Mouse (Mus musculus): ENCODE measurements around the gene Syt16.
A peak's percentile ranks its signal among the peaks of the same experiment; 100 is the strongest.

Gene Syt16

DNA sequence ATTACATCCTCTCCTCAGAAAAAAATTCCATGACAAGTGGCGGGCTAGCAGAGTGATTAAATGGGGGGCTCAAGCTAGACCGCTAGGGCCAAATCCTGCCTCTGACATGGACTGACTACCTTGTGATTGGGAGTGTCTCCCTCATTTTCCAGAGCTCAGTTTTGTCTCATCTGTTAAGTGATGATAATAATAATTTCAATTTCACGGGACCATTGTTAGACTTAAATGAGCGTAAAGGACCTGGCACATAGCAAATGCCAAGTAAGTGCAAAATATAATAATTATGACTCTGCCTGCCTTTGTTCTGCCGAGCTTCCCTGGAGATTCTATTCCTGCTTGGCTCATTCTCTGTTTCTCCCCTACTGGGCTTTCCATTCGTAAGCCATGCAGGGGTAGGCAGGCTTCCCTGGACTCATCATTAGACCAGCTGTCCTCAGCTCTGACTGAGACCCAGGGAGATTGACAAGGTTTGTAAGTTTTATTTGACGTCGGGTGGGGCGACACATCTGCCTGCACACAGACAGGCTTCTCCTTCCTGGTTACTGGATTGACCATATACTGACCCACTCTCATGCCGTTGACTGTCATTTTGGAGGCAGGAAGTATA is 112.1 kb downstream of the Syt16 start:
- no peak for DNase-seq

DNA sequence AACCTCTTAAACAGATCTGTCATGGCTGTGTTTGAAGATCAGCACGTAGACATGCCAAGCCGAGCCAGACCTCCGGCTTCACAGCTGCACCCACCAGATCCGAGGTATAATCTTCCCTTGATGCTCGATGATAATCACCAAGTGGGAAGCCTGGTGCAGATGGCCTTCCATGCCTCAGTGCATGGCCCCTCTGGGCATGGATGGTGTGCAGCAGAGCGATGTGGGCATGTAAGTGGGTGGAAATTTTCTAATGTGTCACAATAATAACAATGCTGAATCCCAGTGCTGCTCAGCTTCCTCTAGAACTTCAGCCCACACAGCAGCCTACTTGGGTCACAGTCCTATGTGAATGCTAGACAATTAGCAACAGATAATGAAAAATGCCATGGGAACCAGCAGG is 119.4 kb downstream of the Syt16 start:
- DNase-seq = no peak

DNA sequence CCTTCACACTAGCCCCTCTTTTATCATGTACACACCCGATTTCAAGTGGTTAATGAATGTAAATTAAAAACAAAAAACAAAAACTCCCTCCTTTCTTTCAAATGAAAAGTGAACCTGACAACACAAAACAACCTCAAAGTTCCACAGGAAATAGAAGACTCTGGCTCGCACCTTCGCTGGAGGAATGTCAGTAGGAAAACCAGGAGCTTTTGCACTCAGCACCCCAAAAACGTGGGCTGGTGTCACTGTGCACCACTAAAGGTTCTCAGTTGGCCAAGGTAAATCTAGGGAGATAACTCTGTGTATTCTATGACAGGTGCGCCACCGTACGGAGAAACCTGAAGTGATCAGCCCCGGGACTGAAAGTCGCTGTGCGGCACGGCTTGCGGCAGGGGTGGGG is 128.3 kb downstream of the Syt16 start:
- no peak for DNase-seq

DNA sequence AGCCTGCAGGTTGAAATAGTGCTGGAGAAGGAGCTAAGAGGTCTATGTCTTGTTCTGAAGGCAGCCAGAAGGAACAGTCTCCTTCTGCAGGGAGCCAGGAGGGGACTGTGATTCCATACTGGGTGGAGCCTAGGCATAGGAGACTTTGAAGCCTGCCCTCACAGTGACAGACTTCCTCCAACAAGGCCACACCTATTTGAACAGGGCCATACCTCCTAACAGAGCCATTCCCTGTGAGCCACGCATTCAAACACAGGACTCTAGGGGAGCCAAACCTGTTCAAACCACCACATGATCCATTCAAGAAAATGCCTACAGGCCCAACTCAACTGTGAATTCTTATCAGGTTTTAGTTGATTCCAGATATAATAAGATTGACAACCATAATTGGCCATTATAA is 130.8 kb downstream of the Syt16 start:
- no peak for DNase-seq

DNA sequence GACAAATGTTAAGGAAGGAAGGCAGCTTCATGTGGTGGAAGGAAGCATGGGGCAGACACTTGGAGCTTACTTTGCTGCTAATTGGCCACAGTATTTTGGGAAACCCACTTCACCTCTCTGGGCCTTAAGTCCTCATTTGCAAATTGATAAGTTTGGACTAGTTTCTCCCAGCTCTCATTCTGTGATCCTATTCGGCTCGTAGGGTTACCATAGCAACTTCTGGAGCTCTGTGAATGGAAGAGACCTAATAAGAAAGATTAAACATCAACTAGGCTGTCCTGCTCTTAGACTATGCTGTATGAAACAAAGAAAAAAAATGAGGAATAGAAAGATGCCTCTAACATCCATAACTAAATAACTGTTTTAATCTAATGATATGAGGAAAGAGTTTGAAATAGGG is 134.3 kb downstream of the Syt16 start:
- DNase-seq = no peak

DNA sequence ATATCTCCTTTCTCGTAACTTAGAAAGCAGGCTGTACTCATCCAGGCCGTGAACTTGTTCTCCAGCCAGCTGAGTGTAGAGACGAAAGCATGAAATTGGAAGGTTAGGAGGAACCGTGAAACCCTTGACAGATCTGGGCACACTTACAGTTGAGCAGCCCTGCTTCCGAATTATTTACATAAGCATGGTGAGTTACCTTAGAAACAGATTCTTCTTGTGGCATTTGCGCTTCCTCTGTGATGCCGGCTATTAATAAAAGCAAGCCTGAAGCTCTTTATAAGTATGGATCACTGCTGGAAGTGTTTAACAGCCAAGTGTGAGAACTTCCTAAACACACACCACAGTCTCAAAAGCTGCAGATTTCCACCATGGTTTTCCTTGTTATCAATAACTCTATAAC is 144.7 kb downstream of the Syt16 start:
- DNase-seq = peak; percentile 20

DNA sequence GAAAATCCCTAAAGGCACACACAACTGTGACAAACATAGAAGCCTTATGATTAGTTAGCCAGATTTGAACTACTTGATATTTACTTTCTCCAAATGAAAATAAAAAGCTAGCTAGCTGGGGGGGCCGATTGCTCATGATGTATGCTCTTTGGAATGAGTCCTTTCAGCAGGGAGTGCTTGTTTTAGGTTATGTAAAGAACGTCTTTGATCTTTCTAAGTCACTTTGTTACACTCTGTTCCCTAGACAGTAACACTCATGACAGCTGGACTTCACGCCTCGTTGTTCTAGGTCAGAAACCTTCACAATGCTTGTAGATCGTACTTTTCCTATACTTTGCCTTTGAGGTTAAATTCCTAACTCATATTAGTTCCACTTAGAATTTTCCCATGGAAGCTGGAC is 146.9 kb downstream of the Syt16 start:
- no peak for DNase-seq

DNA sequence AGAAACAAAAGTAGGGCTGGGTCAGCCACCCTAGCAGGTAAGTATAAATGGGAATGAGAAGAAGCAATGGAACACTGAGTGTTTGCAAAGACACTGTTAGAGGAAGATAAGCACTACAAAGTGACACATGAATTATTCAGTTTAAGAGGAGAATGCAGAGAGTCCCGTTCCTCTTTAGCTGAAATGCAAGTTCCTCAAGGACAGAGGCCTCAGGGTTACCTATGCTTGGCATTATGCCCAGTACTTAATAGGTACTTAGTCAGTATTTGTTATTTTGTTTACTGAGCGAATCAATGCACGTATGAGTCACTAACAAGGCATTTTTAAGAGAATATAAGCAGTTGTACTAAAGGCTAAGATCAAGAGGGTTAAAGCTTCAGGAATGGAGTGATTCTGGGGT is 163.3 kb downstream of the Syt16 start:
- no peak for DNase-seq

DNA sequence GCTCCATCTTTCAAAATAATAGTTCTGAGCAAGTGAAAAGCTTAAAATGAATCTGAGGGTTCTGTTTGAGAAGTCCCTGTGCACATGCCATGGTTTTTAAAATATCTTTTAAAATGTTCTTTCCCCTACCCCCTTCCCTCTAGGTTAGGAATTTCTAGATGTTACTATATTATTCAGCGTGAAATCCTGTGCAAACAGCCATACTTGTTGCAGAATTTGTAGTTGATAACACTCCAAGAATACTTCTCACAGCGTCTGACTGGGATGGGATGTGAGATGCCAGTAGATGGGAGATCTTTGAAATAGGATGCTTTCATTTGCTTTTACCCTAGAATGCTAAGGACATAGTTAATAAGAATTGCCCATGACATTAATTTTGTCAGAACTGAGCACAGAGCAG is 165.6 kb downstream of the Syt16 start:
- no peak for DNase-seq

DNA sequence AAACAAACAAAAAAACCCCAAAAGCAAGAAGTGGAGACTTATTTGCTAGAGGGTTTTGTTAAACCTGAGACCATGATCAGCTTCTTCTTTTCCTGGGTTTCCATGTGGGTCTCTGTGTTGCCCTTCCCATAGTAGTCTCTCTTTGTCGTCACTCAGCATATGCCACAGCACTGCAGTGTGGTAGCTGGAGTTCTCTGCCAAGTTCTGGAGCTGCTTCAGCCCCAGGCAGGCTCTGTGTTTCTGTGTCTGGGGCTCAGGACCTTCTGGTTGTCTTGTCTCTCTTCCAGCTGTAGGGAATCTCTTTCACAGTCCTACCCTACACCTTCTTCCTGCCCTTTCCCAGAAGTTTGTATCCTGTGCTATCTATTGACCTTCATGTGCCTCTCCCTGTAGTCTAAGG is 173.8 kb downstream of the Syt16 start:
- DNase-seq = no peak

DNA sequence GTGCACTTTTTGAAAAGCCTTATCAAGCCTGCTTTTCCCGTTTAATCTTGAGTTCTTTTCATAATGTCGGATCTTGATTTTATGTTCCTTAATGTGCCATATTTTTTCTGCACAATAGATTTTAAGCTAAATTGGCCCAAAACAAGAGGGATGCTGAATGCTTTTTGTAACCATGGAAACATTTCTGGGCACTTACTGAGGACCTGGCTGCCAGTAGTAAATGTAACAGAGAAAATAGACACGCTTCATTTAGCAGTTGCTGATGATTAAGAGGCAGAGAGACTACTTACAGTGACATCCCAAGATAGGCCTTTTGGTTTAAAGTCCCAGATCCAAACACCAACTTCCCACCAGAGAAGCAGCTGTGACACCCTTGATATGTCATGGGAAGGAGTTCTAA is 176.4 kb downstream of the Syt16 start:
- no peak for DNase-seq

DNA sequence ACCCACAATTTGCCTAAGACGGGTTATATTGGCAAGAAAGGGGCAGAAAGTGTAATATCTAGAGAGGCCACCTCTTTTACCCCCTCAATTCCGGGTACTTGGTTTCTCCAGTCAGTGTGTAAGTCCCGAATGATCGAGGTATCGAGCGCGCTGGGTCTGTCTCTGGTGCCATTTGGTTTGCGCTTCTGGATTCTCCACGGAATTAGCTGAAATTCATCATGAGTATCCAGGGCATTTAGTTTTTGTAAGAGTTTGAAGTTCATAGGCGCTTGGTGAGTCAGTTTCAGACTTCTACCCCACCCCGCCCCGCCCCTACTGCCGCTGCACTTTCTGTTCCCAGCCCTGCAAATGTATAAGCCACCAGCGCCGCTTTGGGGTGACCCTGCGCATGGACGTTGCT is 187.1 kb downstream of the Syt16 start:
- no peak for DNase-seq

DNA sequence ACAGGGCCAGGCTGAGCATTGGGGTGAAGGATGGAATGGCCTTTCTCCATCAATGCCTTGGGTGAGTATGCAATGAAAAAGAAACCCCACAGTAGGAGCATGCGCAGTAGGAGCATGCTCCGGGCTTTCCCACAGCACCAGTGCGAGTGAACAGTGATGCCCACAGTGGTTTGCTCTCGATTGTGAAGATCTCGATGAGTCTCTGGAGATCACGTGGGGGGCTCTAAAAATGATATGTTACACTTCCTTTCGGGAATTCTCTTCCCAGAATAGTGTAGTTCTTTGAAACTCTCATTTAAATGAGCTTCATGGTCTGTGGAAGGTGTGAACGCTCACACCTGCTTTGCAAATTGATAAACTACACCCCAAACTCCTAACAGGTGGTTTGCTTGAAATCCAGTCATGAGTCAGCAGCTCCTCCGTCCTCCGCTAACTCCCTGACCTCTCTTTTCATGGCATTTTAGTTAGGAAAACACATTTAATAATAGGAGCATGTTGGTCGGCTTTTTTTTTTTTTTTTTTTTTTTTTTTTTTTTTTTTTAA is 190.9 kb downstream of the Syt16 start:
- peak; percentile 32 for DNase-seq

DNA sequence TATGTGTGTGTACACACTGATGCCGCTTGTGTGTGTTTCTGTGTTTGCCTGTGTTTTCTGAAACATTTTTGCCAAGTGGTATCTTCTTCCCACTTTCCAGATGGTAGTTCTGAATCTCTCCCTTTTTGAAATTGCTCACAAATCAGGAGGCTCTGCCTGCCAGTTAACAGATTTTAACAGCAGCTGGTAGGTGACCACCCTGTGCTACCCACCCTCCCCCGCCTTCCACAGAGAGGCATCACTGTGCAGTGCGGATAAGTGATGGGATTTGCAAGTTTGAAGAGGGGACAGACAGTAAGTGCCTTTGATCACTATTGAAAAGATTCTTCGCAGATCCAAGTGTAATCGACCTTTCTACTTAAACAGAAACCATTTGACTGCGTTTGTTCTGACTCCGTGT is 191.4 kb downstream of the Syt16 start:
- DNase-seq = peak; percentile 28

DNA sequence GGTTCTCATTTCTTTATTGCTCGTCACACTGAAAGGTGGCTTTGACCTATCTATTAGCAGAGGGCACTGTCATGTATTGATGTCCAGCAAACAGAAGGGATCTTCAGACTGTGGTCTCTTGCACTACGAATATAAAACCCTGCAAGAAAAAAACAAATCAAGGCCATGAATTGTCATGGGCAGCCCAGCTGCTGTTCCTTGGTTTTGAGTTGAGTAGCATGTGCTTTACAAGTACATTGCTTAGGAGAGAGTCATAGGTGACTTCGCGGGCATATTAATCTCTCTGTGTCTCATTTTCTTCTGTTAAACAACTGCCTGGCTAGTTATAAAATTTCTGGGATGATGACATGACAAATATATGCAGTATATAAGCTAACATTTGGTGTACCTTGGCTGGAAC is 192.4 kb downstream of the Syt16 start:
- no peak for DNase-seq

DNA sequence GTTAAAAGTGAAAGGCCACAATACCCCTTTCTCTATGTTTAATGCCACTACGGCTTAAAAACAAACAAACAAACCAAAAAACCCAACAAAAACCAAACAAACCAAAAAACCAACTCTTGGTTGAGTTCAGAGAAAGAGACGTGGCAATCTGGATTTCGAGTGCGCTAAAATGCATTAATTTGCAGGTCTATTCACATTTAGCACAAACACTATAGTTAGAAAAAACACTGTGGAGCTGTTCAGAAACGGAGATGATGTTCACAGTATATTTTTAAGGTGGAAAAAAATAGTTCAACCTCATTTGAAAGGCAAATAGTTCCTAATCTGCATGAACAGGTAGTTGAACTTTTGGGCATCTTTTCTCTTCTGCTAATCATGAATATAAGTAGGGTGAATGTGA is 192.8 kb downstream of the Syt16 start:
- no peak for DNase-seq

DNA sequence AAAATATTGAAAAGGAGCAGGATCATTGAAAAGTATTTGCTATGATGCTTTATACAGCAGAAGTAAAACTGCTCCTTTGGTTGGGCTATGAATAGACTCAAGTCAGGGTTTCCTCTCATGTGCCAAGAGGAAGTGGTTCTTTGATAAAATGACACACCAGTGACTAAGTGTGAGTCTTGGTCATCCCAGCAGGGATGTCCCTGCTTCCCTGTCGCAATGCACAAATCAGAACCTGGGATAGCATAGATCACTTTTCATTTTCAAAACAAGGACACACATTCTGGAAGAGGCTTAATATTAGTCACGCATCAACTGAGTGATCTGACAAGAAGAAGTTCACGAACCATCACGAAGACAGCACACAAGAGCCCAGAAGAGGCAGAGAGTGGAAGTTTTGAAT is 195.1 kb downstream of the Syt16 start:
- DNase-seq = no peak

DNA sequence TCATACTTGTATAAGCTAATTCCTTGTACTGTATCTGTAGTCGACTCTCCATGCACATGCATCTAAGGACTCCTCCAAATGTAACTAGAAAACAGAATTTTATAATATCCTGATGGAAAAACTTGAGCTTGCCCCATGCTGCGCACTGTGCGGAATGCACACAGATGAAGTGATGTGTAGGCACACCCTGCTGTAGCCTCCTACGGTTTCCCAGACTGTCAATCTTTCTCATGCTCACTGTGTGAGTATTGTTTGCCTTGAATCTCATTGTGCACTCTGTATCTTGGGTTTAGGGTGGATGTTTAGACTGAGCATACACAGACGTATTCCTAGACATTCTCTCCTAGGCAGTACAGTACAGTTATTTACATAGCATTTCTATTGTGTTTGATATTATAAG is 203.9 kb downstream of the Syt16 start:
- no peak for DNase-seq

DNA sequence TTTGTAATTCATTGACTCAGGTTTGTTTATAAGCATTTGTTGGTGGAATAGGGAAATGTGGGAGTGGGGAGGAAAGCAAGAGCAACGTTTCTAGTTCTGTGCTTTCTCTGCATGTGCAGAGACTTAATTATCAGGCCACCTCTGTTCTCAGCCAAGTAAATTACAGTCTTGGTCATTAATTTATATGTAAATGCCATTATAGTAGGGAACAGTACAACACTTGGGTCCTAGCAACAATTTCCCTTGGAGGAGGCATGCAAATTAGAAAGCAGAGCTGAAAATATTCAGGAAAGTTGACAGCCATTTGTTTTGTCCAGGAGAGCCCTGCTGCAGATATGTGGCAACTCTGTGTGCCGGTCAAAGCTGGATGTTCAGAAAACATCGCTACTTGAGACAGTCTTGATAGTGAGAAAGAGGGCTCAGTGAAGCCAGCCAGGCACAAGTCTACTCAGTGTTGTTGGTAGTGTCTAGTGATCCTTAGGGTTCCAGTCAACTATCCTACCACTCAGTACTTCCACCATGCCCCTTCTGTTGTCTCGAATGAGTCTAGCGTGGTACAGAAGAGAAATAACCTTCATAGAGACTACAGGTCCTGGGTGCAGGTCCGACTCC is 205.1 kb downstream of the Syt16 start:
- DNase-seq = no peak

DNA sequence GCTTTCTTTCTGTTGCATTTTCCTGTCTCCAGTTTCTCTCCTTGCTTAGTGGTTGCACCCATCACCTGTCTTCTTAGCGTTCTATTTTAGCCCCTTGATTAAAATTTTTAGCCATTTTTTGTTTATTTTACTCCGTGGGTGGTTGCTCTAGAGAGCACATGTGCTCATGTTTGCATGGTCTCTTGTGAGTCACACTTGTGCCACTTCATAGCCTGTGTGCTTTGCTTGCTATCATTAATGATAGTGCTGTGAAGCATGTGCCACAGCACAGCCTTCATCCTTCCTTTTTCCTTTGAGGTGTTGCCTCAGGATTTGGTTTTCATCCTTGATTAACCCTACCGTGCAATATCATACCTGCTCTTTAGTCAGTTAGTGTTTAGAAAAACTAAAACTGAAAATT is 214.7 kb downstream of the Syt16 start:
- DNase-seq = no peak

DNA sequence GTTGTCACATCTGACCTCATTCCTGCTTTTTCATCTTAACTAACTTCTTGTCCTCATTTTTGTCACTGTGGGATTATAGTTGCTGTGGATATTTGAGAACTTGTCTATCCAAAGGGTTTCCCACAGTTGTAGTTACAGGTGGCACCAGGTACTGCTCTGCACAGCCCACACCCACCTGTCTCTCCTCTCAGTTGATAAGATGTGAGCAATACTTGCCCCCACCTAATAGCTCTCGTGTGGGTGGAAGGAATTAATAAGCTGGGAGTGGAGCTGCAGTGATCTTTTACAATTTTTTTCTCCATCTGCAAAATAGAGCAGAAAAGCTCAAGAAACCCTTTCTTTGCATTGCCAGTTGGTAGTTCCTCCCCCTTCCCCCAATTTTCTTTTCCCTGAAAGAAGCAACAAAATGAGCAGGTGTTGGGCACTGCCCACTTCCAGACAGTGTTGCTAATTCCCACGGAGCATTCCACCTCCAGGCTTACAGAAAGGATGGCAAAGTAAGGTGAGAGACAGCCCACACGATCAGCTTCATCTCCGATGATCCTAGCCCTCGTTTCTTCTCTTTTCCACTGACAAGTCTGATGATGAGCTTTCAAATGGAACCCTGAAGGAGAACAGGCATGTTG is 218.8 kb downstream of the Syt16 start:
- DNase-seq = peak; percentile 70

DNA sequence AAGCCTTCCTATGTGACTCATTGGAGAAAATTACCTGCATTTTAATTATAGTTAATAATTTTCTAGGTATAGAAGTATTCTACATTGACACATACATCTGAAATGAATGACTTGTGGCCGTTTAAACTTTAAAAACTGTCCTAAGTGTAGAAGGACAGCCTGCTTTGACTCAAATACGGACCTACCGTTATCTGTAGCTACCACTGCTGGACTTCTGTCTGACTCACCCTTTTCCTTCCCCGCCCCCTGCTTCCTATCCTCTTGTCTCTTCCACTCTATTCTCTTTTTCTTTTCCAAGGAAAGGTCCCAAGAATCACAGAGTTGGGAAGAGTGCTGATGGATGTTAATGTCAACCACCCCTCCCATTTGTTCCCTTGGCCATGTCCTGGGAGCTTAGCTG is 222.4 kb downstream of the Syt16 start:
- DNase-seq = no peak

DNA sequence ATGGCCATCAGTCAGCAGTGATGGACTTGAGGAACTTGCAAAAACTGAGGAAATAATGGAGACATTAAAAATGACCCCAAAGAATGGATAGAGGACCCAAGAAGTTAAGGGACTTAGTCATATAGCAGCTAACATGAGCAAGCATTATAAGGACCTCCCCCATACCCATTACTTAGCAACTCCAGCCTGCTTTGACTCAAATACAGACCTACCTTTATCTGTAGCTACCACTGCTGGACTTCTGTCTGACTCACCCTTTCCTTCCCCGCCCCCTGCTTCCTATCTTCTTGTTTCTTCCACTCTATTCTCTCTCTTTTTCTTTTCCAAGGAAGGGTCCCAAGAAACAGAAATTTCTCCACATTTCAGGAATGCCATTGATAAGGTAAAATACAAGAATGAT is 223.2 kb downstream of the Syt16 start:
- DNase-seq = no peak

DNA sequence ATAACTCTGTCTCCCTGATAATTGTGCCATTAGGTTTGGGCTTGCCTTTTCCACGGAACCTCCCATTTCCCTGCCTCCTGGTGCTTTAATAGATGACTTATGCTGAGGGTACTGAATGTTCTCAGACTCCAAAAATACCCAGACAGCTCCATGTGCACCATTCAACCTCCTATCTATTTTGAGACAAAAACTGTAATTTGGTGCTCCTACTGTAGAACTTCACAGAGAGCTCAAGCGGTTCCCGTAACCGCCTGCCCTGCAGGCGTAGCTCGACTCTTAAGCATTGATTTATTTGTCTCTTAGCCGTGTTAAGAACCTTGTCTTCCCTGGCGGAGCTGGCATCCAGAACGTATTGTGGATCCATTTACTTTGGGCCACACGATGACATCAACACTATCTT is 233.3 kb downstream of the Syt16 start:
- peak; percentile 68 for DNase-seq

DNA sequence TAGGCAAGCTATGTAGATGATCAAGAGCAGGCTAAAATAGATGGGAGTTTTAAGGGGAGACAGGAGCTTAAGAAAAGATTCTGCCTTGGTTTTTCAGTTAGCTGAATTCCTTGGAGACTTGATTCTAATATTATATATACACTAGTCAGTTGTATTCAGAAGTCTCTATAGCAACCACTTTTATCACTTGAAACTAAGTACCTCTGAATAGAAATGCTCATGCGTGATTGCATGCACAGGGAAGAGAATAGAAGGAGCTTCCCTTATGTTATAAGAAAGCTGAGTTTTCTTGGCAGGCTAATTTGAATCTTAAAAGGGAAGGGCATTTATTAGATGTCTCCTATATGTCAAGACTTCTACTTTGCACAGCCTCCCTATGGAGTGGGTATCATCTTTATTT is 235.4 kb downstream of the Syt16 start:
- DNase-seq = no peak

Data from right cerebral cortex, adult 18-20 months (tissue).